Mouse (Mus musculus): Measurements from ENCODE around the gene Eps8l3. TPM values are rescaled to one million over a fixed set of nuclear protein-coding genes. Genes with fewer than 3 reads are reported as not detected.

Eps8l3 gene
- total and polyA plus RNA-seq, 3 experiments = 0.12 TPM; not detected in 2

DNA sequence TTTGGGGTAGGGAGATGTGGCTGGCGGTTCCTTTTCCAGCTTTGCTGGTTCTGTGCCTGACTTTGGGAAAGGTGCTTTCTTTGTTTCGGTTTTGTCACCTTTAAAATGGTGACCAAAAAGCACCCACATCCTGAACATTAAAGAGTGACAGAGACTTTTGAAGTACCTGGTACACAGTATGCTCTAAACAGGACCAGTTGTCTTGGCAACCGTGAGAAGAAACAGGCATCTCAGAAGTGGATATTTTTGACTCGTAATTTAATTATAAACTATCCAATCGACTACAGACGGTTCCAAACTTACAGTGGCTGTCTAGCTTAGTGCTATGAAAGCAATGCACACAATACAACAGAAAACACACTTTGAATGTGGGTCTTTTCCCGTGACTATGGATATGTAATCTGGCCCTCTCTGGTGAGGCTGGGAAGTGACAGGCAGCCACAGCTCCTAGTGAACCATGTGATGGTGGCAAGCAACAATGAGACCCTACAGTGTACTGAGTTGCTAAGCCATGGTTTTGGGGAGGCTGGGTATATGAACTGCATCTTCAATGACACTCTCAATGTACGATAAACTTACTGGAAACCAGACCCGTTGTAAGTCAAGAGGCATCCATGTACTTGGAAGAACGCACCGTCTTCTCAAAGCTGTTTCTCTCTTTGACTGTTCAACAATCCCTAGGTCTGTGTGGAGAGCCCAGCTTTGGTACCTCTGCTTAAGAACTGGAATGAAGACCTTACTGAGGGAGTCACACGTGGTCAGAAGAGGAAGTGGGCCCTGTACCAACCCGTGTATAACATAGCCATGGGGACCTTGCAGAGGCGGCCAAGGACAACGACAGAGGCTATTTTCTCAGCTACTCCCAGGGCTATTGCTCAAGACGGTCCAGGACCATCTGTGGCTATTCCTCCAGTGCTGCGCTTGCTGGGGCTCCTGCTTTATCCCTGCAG, 23.5 kb upstream of the Eps8l3 start:
- H3K36me3 ChIP-seq (ENCODE audit: control insufficient read depth in 1 of 2, insufficient read depth in 2 of 2, low read length in 2 of 2) = no peaks in the 10 kb centered on the region
- TF ChIP-seq CTCF (IDR thresholded peaks at IDR 0.05 in 2 of 3, conservative IDR thresholded peaks at IDR 0.05 in 1 of 3; ENCODE audit: control insufficient read depth in 1 of 3, insufficient read depth in 1 of 3, low read depth in 2 of 3, low read length in 3 of 3, poor library complexity in 1 of 3, severe bottlenecking in 1 of 3) = no peak
- no peak for TF ChIP-seq ETS1 (IDR thresholded peaks at IDR 0.05; ENCODE audit: low read depth, low read length)
- no peak for TF ChIP-seq ZC3H11A (IDR thresholded peaks at IDR 0.05; ENCODE audit: low read depth, low read length)
- no peak for TF ChIP-seq MYB (IDR thresholded peaks at IDR 0.05; ENCODE audit: low read depth, low read length)
- TF ChIP-seq SMC3 (IDR thresholded peaks at IDR 0.05; ENCODE audit: low read depth, low read length) = no peak
- TF ChIP-seq NRF1 (IDR thresholded peaks at IDR 0.05; ENCODE audit: insufficient read depth, low read depth, low read length, poor library complexity, severe bottlenecking) = no peak
- TF ChIP-seq ZNF384 (IDR thresholded peaks at IDR 0.05; ENCODE audit: low read depth, low read length) = no peak
- TF ChIP-seq JUND (IDR thresholded peaks at IDR 0.05; ENCODE audit: low read depth, low read length) = no peak
- no peak for TF ChIP-seq MAZ (IDR thresholded peaks at IDR 0.05; ENCODE audit: low read depth, low read length)
- TF ChIP-seq CHD2 (IDR thresholded peaks at IDR 0.05; ENCODE audit: low read length) = no peak
- no peak for TF ChIP-seq E2F4 (IDR thresholded peaks at IDR 0.05; ENCODE audit: borderline replicate concordance, low read depth, low read length)
- peaks cover 3 to 8% of the 10 kb centered on the region in 2 experiments for H3K27me3 ChIP-seq (ENCODE audit: control insufficient read depth in 1 of 2, insufficient read depth in 2 of 2, low read length in 2 of 2)
- H3K79me2 ChIP-seq (ENCODE audit: control insufficient read depth, insufficient read depth, low read length, poor library complexity) = no peaks in the 10 kb centered on the region
- H3K27ac ChIP-seq (ENCODE audit: control insufficient read depth, low read depth, low read length) = no peak overlapping the region
- no peak overlapping the region for H3K9ac ChIP-seq (ENCODE audit: control insufficient read depth, low read depth, low read length, poor library complexity, severe bottlenecking)
- no peaks in the 10 kb centered on the region for H3K9me3 ChIP-seq (replicated peaks; ENCODE audit: insufficient read depth, low read length)
- no peak overlapping the region for H3K4me3 ChIP-seq (ENCODE audit: control insufficient read depth in 1 of 2, insufficient read depth in 1 of 2, low read depth in 2 of 2, low read length in 2 of 2)
- no peaks in the 10 kb centered on the region for H3K4me1 ChIP-seq (ENCODE audit: control insufficient read depth in 1 of 2, insufficient read depth in 2 of 2, low read length in 2 of 2)
- no peak for DNase-seq (ENCODE audit: low read depth, low spot score)

- H3K4me3 ChIP-seq (ENCODE audit: control insufficient read depth in 1 of 2, insufficient read depth in 1 of 2, low read depth in 2 of 2, low read length in 2 of 2) = no peak overlapping the region
- H3K27me3 ChIP-seq (ENCODE audit: control insufficient read depth in 1 of 2, insufficient read depth in 2 of 2, low read length in 2 of 2) = peaks cover 3 to 8% of the 10 kb centered on the region in 2 experiments
- H3K9me3 ChIP-seq (replicated peaks; ENCODE audit: insufficient read depth, low read length) = no peaks in the 10 kb centered on the region
- H3K79me2 ChIP-seq (ENCODE audit: control insufficient read depth, insufficient read depth, low read length, poor library complexity) = no peaks in the 10 kb centered on the region
- no peak for DNase-seq (ENCODE audit: low read depth, low spot score)
- no peaks in the 10 kb centered on the region for H3K4me1 ChIP-seq (ENCODE audit: control insufficient read depth in 1 of 2, insufficient read depth in 2 of 2, low read length in 2 of 2)
- H3K36me3 ChIP-seq (ENCODE audit: control insufficient read depth in 1 of 2, insufficient read depth in 2 of 2, low read length in 2 of 2) = no peaks in the 10 kb centered on the region
- H3K9ac ChIP-seq (ENCODE audit: control insufficient read depth, low read depth, low read length, poor library complexity, severe bottlenecking) = no peak overlapping the region
- TF ChIP-seq JUND (IDR thresholded peaks at IDR 0.05; ENCODE audit: low read depth, low read length) (no peak), E2F4 (IDR thresholded peaks at IDR 0.05; ENCODE audit: borderline replicate concordance, low read depth, low read length) (no peak), MXI1 (IDR thresholded peaks at IDR 0.05; ENCODE audit: low read depth, low read length) (no peak), NRF1 (IDR thresholded peaks at IDR 0.05; ENCODE audit: insufficient read depth, low read depth, low read length, poor library complexity, severe bottlenecking) (no peak), MAFK (IDR thresholded peaks at IDR 0.05; ENCODE audit: borderline replicate concordance, low read depth, low read length) (no peak), USF1 (IDR thresholded peaks at IDR 0.05; ENCODE audit: low read depth, low read length) (no peak), RAD21 (IDR thresholded peaks at IDR 0.05; ENCODE audit: low read depth, low read length) (no peak), UBTF (IDR thresholded peaks at IDR 0.05; ENCODE audit: borderline replicate concordance, insufficient read depth, low read depth, low read length) (no peak), MYB (IDR thresholded peaks at IDR 0.05; ENCODE audit: low read depth, low read length) (no peak), ZMIZ1 (IDR thresholded peaks at IDR 0.05; ENCODE audit: low read depth, low read length) (no peak), GABPA (IDR thresholded peaks at IDR 0.05; ENCODE audit: low read depth, low read length) (no peak), ELF1 (IDR thresholded peaks at IDR 0.05; ENCODE audit: low read depth, low read length) (no peak), BHLHE40 (IDR thresholded peaks at IDR 0.05; ENCODE audit: borderline replicate concordance, low read depth, low read length) (no peak), ZKSCAN1 (IDR thresholded peaks at IDR 0.05; ENCODE audit: low read depth, low read length) (no peak), ZC3H11A (IDR thresholded peaks at IDR 0.05; ENCODE audit: low read depth, low read length) (no peak), CHD2 (IDR thresholded peaks at IDR 0.05; ENCODE audit: low read length) (no peak), CHD1 (IDR thresholded peaks at IDR 0.05; ENCODE audit: low read depth, low read length) (no peak), ETS1 (IDR thresholded peaks at IDR 0.05; ENCODE audit: low read depth, low read length) (no peak), EP300 (IDR thresholded peaks at IDR 0.05; ENCODE audit: low read depth in 1 of 2, low read length in 2 of 2) (no peak), MYC (IDR thresholded peaks at IDR 0.05; ENCODE audit: low read depth, low read length) (no peak)
- no peak overlapping the region for H3K27ac ChIP-seq (ENCODE audit: control insufficient read depth, low read depth, low read length)
These were observed 21.7 kb upstream of the Eps8l3 start for GRCm38 (mm10) chr3:107855368-107855767.
